Mouse (Mus musculus): Measurements from ENCODE around the gene Fgfr2.

Fgfr2 gene

GRCm38 (mm10) chr7:132308537-132309191 is 814.5 kb downstream of the Fgfr2 start:
- no peak for DNase-seq (ENCODE audit: low read depth, low spot score)

GRCm38 (mm10) chr7:132307722-132308271 is 815.4 kb downstream of the Fgfr2 start:
- DNase-seq (ENCODE audit: low read depth, low spot score) = no peak

- DNase-seq (ENCODE audit: low read depth, low spot score) = no peak
Measured at GRCm38 (mm10) chr7:132306671-132307412, 816.3 kb downstream of the Fgfr2 start.

DNA sequence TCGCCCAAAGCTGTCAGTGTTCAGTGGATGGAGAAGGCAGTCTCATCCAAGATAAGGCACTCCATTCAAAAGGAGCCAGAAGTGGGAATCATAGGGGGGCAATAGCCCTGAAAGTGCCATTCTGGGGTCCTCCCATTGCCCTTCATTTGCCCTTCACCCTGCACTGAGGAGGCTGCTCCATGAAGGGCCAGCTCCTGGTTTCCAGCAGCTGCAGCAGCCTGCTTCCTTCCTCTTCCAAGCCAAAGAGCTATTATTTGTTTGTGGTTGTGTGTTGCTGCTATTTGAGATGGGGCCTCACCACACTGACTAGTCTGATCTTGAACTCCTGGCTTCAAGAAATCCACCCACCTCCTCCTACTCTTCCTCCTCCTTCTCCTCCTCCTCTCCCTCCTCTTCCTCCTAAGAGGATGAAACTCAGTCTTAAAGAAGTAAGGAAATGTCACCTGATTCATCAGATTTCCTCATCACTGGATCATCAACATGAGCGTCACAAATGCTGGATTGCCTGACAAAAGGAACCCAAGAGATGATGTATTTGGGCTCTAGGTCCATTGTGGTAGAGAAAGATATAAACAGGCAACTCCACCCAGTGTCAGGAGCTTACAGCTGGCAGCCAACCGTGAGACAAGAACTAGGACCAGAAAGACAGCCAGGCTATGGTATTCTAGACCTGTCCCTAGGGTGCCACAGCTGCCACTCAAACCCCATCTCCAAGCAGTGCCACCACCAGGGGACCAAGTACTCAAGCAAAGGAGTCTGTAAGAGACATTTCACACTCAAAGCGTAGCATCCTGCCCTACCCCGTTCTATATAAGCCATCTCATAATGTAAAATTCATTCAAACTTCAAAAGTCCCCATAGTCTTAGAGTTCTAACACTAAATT is 817.4 kb downstream of the Fgfr2 start:
- no peak for DNase-seq (ENCODE audit: low read depth, low spot score)

GRCm38 (mm10) chr7:132304424-132305085 is 818.6 kb downstream of the Fgfr2 start:
- DNase-seq (ENCODE audit: low read depth, low spot score) = no peak

GRCm38 (mm10) chr7:132303988-132304387 is 819.2 kb downstream of the Fgfr2 start:
- DNase-seq (ENCODE audit: low read depth, low spot score) = no peak

DNA sequence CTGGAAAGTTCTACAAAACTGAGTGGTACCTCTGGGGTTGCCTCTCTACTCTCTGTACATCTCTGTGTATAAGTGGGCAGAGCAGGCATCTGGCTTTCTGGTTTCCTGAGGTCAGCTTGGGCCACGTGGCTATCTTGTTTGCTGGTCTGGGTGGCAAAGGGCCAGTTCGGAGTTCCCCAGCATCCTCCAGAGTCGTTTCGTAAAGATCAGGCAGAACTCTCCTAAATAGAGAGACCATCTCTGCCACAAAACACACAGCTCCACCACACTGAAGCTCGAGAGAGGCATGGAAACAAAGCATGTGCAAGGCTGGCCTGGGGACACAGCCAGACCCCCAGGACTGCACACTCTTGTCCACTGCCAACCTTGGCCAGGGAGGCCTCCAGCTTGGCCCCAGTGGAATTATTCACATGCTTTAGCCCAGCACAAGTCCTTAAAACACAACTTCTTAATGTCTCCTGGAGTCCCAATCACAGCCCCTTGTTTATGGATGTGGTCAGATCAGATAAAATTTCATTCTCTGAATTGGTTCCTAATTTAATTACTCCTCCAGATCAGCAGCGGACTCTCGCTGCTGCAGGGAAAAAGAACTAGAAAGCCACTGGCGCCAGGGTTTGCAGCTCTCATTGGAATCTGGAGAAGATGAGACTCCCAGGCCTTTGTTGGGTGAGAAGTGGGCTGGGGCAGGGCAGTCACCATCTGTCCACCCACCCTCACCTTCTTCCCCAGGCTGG is 820.5 kb downstream of the Fgfr2 start:
- no peak for DNase-seq (ENCODE audit: low read depth, low spot score)

DNA sequence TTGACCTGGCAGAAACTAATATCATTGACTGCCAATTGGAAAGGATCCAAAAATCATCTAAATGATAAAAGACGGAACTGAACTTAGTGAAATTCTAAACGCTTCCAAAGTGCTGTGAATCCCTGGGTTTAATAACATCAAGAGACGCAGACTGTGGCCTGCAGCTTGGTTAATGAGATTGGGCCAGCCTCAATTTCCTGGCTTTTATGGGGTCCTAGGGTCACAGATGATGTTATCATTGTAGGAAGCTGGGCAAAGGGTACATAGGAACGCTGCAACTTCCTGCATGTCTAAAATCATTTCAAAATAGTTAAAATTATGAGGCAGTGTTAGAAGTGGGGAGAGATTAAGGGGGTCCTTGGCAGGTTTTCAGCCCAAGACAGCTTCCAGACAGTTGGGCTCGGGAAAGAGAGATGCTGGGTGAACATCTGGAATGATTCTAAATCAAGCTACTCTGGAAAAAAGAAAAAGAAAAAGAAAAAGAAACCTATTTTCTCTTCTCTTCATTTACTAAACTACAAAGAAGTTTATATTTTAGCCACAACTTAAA is 823.4 kb downstream of the Fgfr2 start:
- no peak for DNase-seq (ENCODE audit: low read depth, low spot score)

GRCm38 (mm10) chr7:132298412-132298990 is 824.6 kb downstream of the Fgfr2 start:
- no peak for DNase-seq (ENCODE audit: low read depth, low spot score)

GRCm38 (mm10) chr7:132296661-132297443 is 826.3 kb downstream of the Fgfr2 start:
- no peak for DNase-seq (ENCODE audit: low read depth, low spot score)

DNA sequence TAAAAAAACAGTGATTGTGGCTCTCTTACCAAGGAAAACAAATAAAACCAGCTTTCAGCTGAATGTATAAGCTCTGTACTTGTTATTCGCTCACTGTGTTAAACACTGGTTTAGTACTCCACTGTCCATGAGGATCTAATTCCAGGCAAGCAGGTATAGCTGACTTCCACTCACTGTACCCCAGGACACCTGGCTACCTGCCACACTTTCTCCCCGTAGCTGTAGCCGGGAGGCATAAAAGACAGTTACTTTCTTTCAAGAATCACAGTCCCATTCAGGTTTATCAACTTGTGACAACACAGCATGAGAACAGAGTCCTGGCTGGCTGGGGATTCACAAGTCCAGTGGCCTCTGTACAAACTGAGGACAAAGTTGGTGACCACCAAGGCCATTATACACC is 827.0 kb downstream of the Fgfr2 start:
- DNase-seq (ENCODE audit: low read depth, low spot score) = no peak

DNA sequence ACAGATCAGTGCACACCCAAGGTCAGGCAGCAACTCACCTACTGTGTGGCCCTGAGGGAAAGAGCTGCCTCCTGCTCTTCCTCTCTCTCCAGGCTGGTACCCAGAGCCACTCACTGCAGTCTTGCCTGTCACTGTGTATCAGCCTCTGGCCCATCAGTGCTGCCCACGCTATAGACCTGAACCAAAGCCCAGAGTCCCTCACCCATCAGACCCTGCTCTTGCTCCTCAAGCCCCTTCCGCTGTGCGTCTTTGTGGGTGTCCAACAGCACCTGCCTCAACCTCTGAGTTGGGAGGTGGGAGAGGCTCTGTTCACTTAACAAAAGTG is 835.8 kb downstream of the Fgfr2 start:
- DNase-seq (ENCODE audit: low read depth, low spot score) = no peak

DNA sequence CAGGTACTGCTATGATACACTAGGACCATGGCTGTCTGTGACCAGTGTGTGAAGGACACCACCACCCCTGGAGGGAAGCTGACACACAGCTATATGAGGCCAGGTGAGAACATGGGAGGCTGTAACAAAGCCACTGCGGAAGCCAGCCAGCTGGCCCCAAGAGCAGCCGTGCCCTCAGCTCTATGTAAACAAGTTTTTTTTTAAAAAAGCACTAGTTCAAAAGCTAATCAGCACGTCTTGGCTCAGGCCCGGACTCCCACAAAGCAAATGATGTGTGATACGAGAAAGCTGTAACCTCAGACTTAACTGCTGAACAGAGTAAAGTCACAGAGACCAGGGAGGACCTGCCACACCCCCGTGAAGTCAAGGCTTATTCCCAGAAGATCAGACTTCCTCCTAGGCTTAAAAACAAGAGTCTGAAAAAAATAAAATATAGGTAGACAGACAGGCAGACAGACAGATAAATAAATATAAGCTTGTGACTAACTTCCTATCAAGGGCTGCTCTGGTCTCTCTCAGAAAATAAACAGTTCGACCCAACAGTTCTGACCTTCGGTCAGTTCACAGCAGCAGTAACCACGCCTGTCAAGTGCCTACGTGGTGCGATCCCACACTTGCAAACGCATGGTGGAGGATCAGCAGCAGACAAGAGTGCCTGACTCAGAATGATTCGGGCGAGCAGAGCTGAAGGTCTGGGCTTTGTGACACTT is 836.4 kb downstream of the Fgfr2 start:
- DNase-seq (ENCODE audit: low read depth, low spot score) = peak; percentile 7

GRCm38 (mm10) chr7:132284795-132285194 is 838.4 kb downstream of the Fgfr2 start:
- DNase-seq (ENCODE audit: low read depth, low spot score) = peak; percentile 15

- DNase-seq (ENCODE audit: low read depth, low spot score) = no peak
Measured at GRCm38 (mm10) chr7:132284048-132284737, 839.0 kb downstream of the Fgfr2 start.

- no peak for DNase-seq (ENCODE audit: low read depth, low spot score)
Measured at GRCm38 (mm10) chr7:132282576-132282975, 840.6 kb downstream of the Fgfr2 start.

DNA sequence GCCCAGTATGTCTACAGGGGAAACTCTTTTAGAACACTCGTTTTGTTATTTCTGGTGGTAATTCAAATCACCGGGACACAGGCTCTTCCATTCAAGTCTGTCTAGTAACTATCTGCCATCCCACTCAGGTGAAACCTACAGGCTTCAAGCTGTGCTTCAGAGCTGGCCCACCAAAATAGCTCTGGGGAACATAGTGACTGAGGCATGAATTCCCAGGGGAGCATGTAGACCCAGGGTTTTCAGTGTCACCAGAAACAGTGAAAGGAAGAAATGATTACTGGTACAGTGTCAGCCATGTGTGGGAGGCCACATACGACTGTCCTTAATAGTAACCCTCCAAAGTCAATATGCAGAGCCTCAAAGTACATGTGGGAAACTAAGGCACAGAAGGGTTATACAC is 841.0 kb downstream of the Fgfr2 start:
- no peak for DNase-seq (ENCODE audit: low read depth, low spot score)

DNA sequence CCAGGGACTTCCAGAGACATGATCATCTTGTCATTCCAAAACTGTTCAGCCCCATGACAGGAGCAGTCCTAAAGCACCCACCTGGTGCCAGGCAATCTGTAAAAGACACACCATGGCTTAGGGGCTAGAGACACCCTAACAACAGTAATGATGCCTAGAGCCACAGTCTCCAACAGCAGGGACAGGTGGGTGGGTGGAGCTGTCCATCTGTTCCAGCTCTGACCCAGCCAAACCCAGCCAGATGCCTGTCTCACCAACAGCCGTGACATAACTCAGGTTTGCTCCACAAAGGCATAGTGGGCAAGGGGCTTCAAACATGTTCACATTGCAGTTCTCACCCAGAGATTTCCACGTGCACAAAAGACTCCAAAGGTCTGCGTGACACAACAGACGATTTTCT is 841.4 kb downstream of the Fgfr2 start:
- no peak for DNase-seq (ENCODE audit: low read depth, low spot score)

All from ZHBTc4 (cell line).